Comparison of ENCODE assay signal across 8 mouse cellular contexts in genomic region chr5:35361570-35362284, GRCm38 (mm10). TPM values are rescaled to one million over a fixed set of nuclear protein-coding genes. Genes with fewer than 3 reads are reported as not detected.
DNase-seq lines count a peak whose midpoint lies in the region; ATAC-seq and TF ChIP-seq lines count a peak whose summit lies in the region.

No protein-coding gene starts in this region.

- no peak for TF ChIP-seq POLR2A in bone marrow, adult 2 months (IDR thresholded peaks at IDR 0.05; ENCODE audit: borderline replicate concordance, control insufficient read depth, low read depth, low read length)
- no peak for TF ChIP-seq POLR2A in embryonic fibroblast, embryonic 13.5 days (IDR thresholded peaks at IDR 0.05; ENCODE audit: low read depth, low read length)
- peak; percentile 35; the same call in 1 of the 2 replicates for TF ChIP-seq POLR2A in limb, embryonic 14.5 days (IDR thresholded peaks at IDR 0.05; ENCODE audit: borderline replicate concordance, extremely low read depth, insufficient read depth, insufficient read length)

- peak; percentile 91 for DNase-seq in B cell, adult 2 months
- peak; percentile 66 to 87 for DNase-seq in heart, adult 9 months (ENCODE audit: low spot score in 2 of 2)
- peak; percentile 95 for DNase-seq in limb, embryonic 14.5 days (ENCODE audit: low spot score)
- DNase-seq in naive thymus-derived CD4-positive, alpha-beta T cell, adult 2 months (ENCODE audit: low read depth) = peak; percentile 81
- peak; percentile 80 to 93 for DNase-seq in spleen, postnatal 4 days (ENCODE audit: low spot score in 2 of 2)

- no peak overlapping the region for H3K4me3 ChIP-seq in bone marrow, adult 2 months (replicated peaks; ENCODE audit: control insufficient read depth, low read depth, low read length)
- no peak overlapping the region for H3K4me3 ChIP-seq in embryonic fibroblast, embryonic 13.5 days (ENCODE audit: insufficient read depth, low read length)
- no peak overlapping the region for H3K4me3 ChIP-seq in kidney, embryonic 15.5 days (replicated peaks)
- no peak overlapping the region for H3K4me3 ChIP-seq in limb, embryonic 14.5 days (replicated peaks; ENCODE audit: low read length)

- TF ChIP-seq CTCF in bone marrow, adult 2 months (IDR thresholded peaks at IDR 0.05; ENCODE audit: control insufficient read depth, insufficient read depth, low read length) = peak; percentile 92
- TF ChIP-seq CTCF in embryonic fibroblast, embryonic 13.5 days (IDR thresholded peaks at IDR 0.05; ENCODE audit: borderline replicate concordance, insufficient read depth, low read length) = peak; percentile 86

- ATAC-seq in kidney, embryonic 15.5 days (replicated peaks; ENCODE audit: low FRiP score) = 0 out of 2 replicates have a peak, but pooled peaks have one; percentile 19
- ATAC-seq in limb, embryonic 14.5 days (ENCODE audit: low FRiP score, low read depth) = peak; percentile 47; the same call in 1 of the 2 replicates

- H3K4me1 ChIP-seq in bone marrow, adult 2 months (ENCODE audit: control insufficient read depth, insufficient read depth, low read length) = no peaks in the 10 kb centered on the region
- H3K4me1 ChIP-seq in embryonic fibroblast, embryonic 13.5 days (ENCODE audit: control insufficient read depth, insufficient read depth, low read length) = no peaks in the 10 kb centered on the region
- H3K4me1 ChIP-seq in kidney, embryonic 15.5 days = peaks cover 14% of the 10 kb centered on the region
- no peaks in the 10 kb centered on the region for H3K4me1 ChIP-seq in limb, embryonic 14.5 days (ENCODE audit: control insufficient read depth, insufficient read depth, low read length)

- no peaks in the 10 kb centered on the region for H3K36me3 ChIP-seq in kidney, embryonic 15.5 days
- H3K36me3 ChIP-seq in limb, embryonic 14.5 days (ENCODE audit: control insufficient read depth, insufficient read depth, low read length) = no peaks in the 10 kb centered on the region

- H3K27ac ChIP-seq in bone marrow, adult 2 months (ENCODE audit: control insufficient read depth, insufficient read depth, low read depth, low read length, poor library complexity) = no peak overlapping the region
- H3K27ac ChIP-seq in embryonic fibroblast, embryonic 13.5 days (ENCODE audit: insufficient read depth, low read length) = no peak overlapping the region
- H3K27ac ChIP-seq in kidney, embryonic 15.5 days = no peak overlapping the region
- H3K27ac ChIP-seq in limb, embryonic 14.5 days (replicated peaks; ENCODE audit: low read depth, low read length) = no peak overlapping the region

- H3K4me2 ChIP-seq in kidney, embryonic 15.5 days = no peak overlapping the region
- H3K4me2 ChIP-seq in limb, embryonic 14.5 days (replicated peaks; ENCODE audit: low read depth, low read length, severe bottlenecking) = no peak overlapping the region

- WGBS in bone marrow, adult 2 months = 42% methylated on average over 8 of the region's 8 CpGs
- WGBS in kidney, embryonic 15.5 days = 49% methylated on average over 8 of the region's 8 CpGs
- WGBS in limb, embryonic 14.5 days = 50% methylated on average over 8 of the region's 8 CpGs

- H3K9ac ChIP-seq in kidney, embryonic 15.5 days = no peak overlapping the region
- no peak overlapping the region for H3K9ac ChIP-seq in limb, embryonic 14.5 days (ENCODE audit: low read depth, low read length, severe bottlenecking)

- H3K27me3 ChIP-seq in kidney, embryonic 15.5 days = peaks cover 36% of the 10 kb centered on the region
- H3K27me3 ChIP-seq in limb, embryonic 14.5 days (ENCODE audit: control insufficient read depth, insufficient read depth, low read length) = peaks cover 10% of the 10 kb centered on the region; the same call in 1 of the 2 replicates

- H3K9me3 ChIP-seq in kidney, embryonic 15.5 days (replicated peaks) = no peaks in the 10 kb centered on the region
- no peaks in the 10 kb centered on the region for H3K9me3 ChIP-seq in limb, embryonic 14.5 days (ENCODE audit: control insufficient read depth, low read length)

RNA-seq across cellular contexts. Expression of gene Hmx1, which starts 27.2 kb away (rescaled TPM):
- not detected in 2 replicates for polyA plus RNA-seq in bone marrow, adult 2 months (2011; ENCODE audit: insufficient read depth, insufficient read length, low replicate concordance, missing spikeins)
- polyA plus RNA-seq in embryonic fibroblast, embryonic 13.5 days (2011; ENCODE audit: insufficient read length, low read depth, missing spikeins) = 0.91 TPM in 1 of 2 replicates, not detected in the other
- polyA plus RNA-seq in kidney, embryonic 15.5 days (2015; fragmentation: Nextera tagmentation; extraction: Ambion mirVana) = 0.31 and 0.52 TPM in 2 replicates
- polyA plus RNA-seq in limb, embryonic 14.5 days (2012; rRNA removed) = 0.09 and 0.10 TPM in 2 replicates
- polyA plus RNA-seq in limb, embryonic 14.5 days (2014; fragmentation: Nextera tagmentation; extraction: Ambion mirVana) = 0.37 TPM in 1 of 2 replicates, not detected in the other
